Mouse (Mus musculus) layer of hippocampus, adult 11-12 months (tissue): Measurements from ENCODE around the gene Ranbp3.
"Not testable (repeated sequence)": the region's sequence is repeated elsewhere in the genome, so short reads cannot be mapped to it uniquely, and the experiment has no call there.

Source experiments
- DNase-seq: peaks from one replicate; pipeline ENCODE4 v3.0.0; 2022; ENCODE audit warnings: low spot score

The Ranbp3 gene

DNA sequence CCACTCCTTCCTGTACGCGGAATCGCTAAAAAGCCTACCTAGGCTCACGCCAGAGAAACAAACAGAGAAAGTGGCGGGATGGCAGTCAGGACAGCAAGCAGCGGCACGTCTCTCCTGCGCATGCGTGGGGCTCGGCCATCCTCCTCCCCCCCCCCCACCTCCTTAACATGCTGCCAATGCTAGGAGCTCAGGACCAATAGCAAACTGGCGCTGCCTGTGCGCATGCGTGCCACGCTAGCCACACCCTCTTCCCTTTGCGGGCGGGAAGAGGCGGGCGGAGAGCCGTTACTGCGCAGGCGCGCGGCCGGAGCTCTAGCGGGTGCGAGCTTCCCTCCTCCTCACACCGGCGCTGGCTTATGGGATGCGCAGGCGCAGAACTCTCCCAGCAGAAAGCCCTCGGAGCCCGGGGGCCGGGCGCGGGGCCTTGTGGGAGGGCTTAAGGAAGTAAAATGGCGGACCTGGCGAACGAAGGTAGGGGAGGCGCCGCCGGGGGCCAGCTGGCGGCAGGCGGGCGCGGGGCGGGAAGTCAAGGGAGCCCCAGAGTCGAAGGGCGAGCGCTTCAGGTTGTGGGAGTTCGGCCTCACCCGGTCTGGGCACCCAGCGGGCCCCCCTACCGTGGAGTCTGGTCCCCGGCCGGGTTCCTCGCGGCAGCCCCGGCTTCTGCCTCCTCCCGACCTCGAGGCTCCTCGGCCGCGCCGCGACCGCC lies at the start of gene Ranbp3:
Gene Ranbp3 (plus strand): TSS at position 354 of the 706 bp plus-strand sequence.
- DNase-seq = peak; percentile 99

DNA sequence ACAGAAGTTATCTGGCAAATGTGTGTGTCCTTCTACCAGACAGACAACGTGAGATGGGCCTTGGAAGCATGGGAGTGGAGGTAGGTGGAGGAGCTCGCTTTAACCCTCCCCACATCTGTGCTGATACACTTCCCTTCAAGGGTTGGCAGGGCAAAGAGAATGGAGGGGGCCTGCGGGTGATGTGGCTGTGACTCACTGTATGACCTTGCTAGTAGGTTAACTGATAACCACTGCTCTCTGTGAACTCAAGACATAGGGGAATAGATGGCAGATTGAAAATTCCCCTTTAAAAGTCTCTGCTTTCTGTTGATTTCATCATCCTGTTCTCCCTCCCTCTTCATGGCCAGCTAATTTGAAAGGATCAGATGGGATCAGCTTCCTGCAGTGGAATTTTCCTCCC lies 47.6 kb upstream of the Ranbp3 start:
- no peak for DNase-seq

DNA sequence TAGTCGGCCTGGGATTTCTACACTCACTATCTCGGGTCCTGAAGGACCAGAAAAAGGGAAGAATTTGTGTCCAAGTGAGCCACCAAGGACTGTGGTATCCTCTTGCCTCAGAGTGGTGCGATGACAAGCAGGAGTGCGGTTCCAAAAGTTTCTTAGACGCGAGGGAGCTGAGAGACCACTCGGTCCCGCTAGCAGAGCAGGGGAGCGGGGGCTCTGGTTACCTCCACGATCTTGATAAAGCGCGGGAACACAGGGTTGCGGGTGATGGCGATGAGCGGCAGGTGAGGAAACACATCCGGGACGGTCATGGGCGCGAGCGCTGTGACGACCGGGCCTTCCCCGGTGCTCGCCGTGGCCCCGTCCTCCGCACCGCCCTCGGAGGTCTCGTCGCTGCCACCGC lies 46.8 kb upstream of the Ranbp3 start:
- no peak for DNase-seq

- peak; percentile 97 for DNase-seq
Observed at GRCm38 (mm10) chr17:56626754-56627470, 46.2 kb upstream of the Ranbp3 start, which contains the start of gene Lonp1. Lonp1 (minus strand) TSS chr17:56626887.

DNA sequence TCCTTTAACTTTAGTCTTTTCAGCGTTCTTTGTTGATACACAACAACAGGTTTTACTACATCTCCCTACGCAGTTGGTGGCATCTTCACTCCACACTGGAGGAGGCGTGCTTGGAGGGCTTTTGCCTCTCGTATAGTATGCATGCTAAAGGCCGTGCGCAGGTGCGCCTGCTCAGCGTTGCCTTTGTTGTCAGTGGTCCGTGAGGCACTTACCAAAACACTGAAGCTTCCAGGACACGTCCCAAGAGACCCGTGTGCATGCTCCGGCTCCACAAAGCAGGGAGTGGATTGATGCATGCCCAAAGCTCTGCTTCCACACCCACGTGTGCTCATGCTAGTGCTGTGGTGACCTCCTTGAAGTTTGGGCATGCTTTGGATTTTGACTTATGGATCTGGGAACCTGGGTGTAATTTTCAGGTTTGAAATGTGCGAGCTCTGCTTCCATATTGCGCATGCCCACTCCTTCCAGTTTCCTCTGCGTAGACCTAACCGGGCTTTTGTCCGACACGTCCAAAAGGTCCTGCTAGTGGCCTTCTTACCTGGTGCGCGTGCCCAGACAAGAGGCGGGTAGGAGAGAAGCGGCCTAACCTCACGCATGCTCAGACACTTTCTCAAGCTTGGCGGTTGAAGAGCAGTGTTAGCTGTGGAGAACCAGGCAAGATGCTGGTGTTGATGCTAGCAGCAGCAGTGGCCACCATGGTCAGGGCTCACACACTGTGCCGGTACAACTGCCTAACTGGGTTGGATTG lies 45.4 kb upstream of the Ranbp3 start, which contains the start of gene Catsperd:
Gene Catsperd (plus strand): TSS at position 614 of the 748 bp plus-strand sequence.
- no peak for DNase-seq

GRCm38 (mm10) chr17:56629800-56630781 lies 43.0 kb upstream of the Ranbp3 start:
- DNase-seq = not testable (repeated sequence)

- no peak for DNase-seq
Observed at GRCm38 (mm10) chr17:56631807-56632206, 41.3 kb upstream of the Ranbp3 start.

GRCm38 (mm10) chr17:56634023-56634422 lies 39.1 kb upstream of the Ranbp3 start:
- DNase-seq = no peak

- no peak for DNase-seq
Observed at GRCm38 (mm10) chr17:56643237-56643636, 29.9 kb upstream of the Ranbp3 start.

- DNase-seq = no peak
Observed at GRCm38 (mm10) chr17:56647546-56647945, 25.5 kb upstream of the Ranbp3 start.

- DNase-seq = no peak
Observed at GRCm38 (mm10) chr17:56651801-56652200, 21.3 kb upstream of the Ranbp3 start.

DNA sequence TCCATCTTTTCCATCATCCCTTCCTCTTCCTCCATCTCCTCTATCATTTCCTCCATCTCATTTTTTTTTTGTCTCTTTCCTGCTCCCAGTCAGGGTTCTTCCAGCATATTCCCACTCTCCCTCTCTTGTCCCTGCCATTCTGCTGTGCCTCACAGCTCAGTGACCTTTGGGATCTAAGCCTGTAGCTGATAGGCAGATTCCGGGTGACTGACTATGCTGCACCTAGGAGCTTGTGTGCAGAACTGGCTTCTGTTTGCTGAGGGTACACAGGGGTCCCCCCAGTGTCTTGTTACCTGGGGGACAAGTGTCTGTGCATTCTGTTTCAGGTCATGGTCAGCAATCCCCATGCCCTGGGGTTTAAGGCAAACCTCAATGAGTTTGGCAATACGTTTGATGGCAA lies 18.3 kb upstream of the Ranbp3 start:
- no peak for DNase-seq

- DNase-seq = no peak
Observed at GRCm38 (mm10) chr17:56655311-56655710, 17.8 kb upstream of the Ranbp3 start.

DNA sequence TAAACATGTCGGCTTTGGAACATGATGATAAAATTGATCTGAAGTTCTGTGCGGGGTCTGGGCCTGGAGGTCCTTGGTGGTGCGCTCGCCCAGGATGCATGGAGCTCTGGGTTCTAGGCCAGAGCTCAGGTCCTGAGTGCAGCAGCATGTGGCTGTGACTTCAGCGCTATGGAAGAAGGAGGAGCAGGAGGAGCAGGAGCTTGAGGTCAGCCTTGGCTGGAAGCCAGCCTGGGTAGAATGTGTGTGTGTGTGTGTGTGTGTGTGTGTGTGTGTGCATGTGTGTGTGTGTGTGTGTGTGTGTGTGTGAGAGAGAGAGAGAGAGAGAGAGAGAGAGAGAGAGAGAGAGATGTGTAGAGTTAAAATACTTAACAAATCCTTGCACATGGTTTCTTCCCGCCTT lies 16.9 kb upstream of the Ranbp3 start:
- no peak for DNase-seq

DNA sequence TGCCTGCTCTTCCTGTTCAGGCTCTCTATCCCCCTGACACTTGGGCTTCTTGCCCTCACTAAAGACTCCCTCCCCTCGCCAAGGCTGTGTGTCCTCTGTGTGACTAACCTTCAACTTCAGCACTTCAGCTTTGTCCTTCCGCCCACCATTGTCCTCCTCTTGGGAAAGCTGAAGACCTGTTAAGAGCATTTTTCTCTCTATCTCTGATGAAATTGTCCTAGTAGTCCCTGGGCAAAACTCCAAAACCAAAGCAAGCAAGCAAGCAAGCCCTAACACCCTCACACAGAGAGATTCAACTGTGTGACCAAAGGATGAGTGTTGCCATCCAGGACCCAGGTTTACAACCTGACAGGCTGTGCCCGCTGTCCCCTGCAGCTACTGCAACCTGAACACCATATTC lies 9.4 kb upstream of the Ranbp3 start:
- no peak for DNase-seq

- DNase-seq = no peak
Observed at GRCm38 (mm10) chr17:56664333-56664732, 8.8 kb upstream of the Ranbp3 start.

- no peak for DNase-seq
Observed at GRCm38 (mm10) chr17:56666384-56666783, 6.7 kb upstream of the Ranbp3 start.

DNA sequence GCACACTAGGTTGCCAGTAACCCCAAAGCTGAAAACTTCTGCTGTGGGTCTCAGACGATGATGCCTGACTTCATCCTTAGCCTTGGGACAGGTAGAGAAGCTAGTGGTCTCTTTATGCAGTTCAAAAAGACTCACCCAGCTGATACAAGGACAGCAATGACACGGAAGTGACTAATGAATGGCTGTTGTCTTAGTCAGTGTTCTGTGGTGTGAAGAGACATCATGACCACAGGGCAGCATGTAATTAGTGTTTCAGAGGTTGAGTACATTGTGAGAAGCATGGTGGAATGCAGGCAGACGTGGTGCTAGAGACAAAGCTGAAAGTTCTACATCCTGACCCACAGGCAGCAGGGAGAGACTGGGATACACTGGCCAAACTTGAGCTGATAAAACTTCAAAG lies 5.5 kb upstream of the Ranbp3 start:
- DNase-seq = no peak

- peak; percentile 71 for DNase-seq
Observed at GRCm38 (mm10) chr17:56668384-56669144, 4.5 kb upstream of the Ranbp3 start.

DNA sequence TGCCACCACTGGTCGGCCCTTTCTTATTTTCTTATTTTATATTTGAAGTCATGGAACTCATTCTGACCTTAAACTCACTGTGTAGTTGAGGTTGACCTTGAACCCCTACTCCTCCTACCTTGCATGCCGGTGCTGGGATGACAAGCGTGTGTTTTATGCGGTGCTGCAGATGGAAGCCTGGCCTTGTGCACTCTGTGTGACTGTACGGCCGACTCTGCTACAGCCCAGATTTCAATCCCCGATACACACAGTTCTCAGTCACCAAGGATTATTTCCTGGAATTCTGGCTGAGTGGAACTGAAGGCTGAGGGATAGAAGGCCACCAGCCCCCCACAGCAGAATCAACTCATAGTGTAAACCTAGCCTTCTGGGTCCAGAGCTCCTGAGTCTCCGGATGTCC lies 3.3 kb upstream of the Ranbp3 start:
- no peak for DNase-seq
